Mouse (Mus musculus): ENCODE measurements at regions not wholly inside any gene's neighbourhood (a gene's known extent, or its start where the extent isn't known, plus 50 kb on each side); places are given as distances from the start of the nearest gene placed in this dataset.

GRCm38 (mm10) chr17:9836995-9837842, 167.7 kb upstream of the Pabpc6 start:
- no peak for TF ChIP-seq CTCF (IDR thresholded peaks at IDR 0.05; ENCODE audit: low read depth, low read length)
- no peak for TF ChIP-seq POLR2A (IDR thresholded peaks at IDR 0.05; ENCODE audit: borderline replicate concordance, low read depth, low read length)
